Mouse (Mus musculus) forebrain, embryonic 16.5 days (tissue): ENCODE results near the gene Fgfr2. TPM values are rescaled to one million over a fixed set of nuclear protein-coding genes. Genes with fewer than 3 reads are reported as not detected.

Experiments used
- ATAC-seq: fragments of 200-750 bp; cut with Nextera tagmentation; 2 replicates; pipeline ENCODE4 v1.8.0; 2017; ENCODE audit warnings: mild to moderate bottlenecking, moderate library complexity
- H3K27ac ChIP-seq: fragments of 300-500 bp; sonication (generic); 2 replicates; pipeline ENCODE4 v1.5.1; 2014; ENCODE audit warnings: low read length, control low read depth
- H3K27me3 ChIP-seq: fragments of 300-500 bp; sonication (generic); replicated peaks from 2 replicates; pipeline ENCODE4 v1.6.1; 2014; ENCODE audit warnings: low read length; ENCODE audit not compliant: control insufficient read depth, insufficient read depth
- H3K36me3 ChIP-seq: fragments of 300-500 bp; sonication (generic); 2 replicates; pipeline ENCODE4 v1.6.1; 2014; ENCODE audit not compliant: control insufficient read depth, insufficient read depth
- H3K4me1 ChIP-seq: fragments of 300-500 bp; sonication (generic); replicated peaks from 2 replicates; pipeline ENCODE4 v1.6.1; 2014; ENCODE audit warnings: low read length; ENCODE audit not compliant: control insufficient read depth, insufficient read depth
- H3K4me2 ChIP-seq: fragments of 300-500 bp; sonication (generic); 2 replicates; pipeline ENCODE4 v1.6.1; 2014; ENCODE audit warnings: mild to moderate bottlenecking, low read length, control low read depth
- H3K4me3 ChIP-seq: fragments of 300-500 bp; sonication (generic); replicated peaks from 2 replicates; pipeline ENCODE4 v1.5.1; 2014; ENCODE audit warnings: mild to moderate bottlenecking, low read length, control low read depth
- H3K9ac ChIP-seq: fragments of 300-500 bp; sonication (generic); replicated peaks from 2 replicates; pipeline ENCODE4 v1.6.1; 2014; ENCODE audit warnings: low read depth, low read length, control low read depth
- H3K9me3 ChIP-seq: fragments of 300-500 bp; sonication (generic); 2 replicates; pipeline ENCODE4 v1.6.1; 2016; ENCODE audit warnings: low read length; ENCODE audit not compliant: control insufficient read depth
- WGBS: fragments of 180-500 bp; shearing (Covaris S2); extraction: QIAGEN DNeasy Blood & Tissue Kit; methylation state at CpG from one replicate; pipeline ENCODE4 v1.1.7; 2014; 5-methylcytosine and 5-hydroxymethylcytosine counted together
- polyA plus RNA-seq: library from polyadenylated mRNA; unstranded; fragments of >200 nt; fragmentation: Nextera tagmentation; extraction: Ambion mirVana; gene quantifications from 2 replicates; pipeline ENCODE4 v1.2.1, GENCODE M21; 2015

Fgfr2 gene
- polyA plus RNA-seq, 1 experiment from 2014 or later = 39.2 TPM

- 26% methylated on average over 5 of the region's 5 CpGs for WGBS
- no peaks in the 10 kb centered on the region for H3K27me3 ChIP-seq
- no peak for ATAC-seq
- no peaks in the 10 kb centered on the region for H3K9me3 ChIP-seq
- H3K4me2 ChIP-seq = no peak overlapping the region
- no peak overlapping the region for H3K27ac ChIP-seq
- no peak overlapping the region for H3K4me3 ChIP-seq
- no peaks in the 10 kb centered on the region for H3K36me3 ChIP-seq
- H3K9ac ChIP-seq = no peak overlapping the region
- peaks cover 14% of the 10 kb centered on the region for H3K4me1 ChIP-seq
Observed at GRCm38 (mm10) chr7:132475069-132475468, 648.1 kb downstream of the Fgfr2 start.

DNA sequence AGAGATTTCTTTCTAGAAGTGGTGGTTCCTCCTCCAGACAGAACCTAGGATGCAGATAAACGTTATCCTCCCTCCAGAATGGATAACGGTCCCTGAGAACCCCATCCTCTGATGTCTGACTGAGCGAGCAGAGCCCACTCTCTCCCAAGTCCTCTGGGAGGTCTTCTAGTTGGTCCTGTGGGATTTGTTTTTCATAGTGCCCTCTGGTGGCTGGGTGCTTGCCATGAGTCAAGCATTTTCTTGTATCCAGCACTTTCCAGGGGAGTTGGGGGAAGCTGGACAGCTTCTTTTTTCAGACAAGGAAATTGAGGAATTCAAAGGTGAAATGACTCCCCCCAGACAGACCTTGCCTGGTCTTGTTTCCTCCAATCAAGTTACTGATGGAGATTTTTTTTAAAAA, 651.8 kb downstream of the Fgfr2 start:
- ATAC-seq = no peak
- Histone ChIP-seq H3K27ac (no peak overlapping the region), H3K9me3 (no peaks in the 10 kb centered on the region), H3K4me2 (no peak overlapping the region), H3K4me1 (no peaks in the 10 kb centered on the region), H3K36me3 (no peaks in the 10 kb centered on the region), H3K4me3 (no peak overlapping the region), H3K9ac (no peak overlapping the region), H3K27me3 (no peaks in the 10 kb centered on the region)
- 60% methylated on average over 3 of the region's 3 CpGs for WGBS

DNA sequence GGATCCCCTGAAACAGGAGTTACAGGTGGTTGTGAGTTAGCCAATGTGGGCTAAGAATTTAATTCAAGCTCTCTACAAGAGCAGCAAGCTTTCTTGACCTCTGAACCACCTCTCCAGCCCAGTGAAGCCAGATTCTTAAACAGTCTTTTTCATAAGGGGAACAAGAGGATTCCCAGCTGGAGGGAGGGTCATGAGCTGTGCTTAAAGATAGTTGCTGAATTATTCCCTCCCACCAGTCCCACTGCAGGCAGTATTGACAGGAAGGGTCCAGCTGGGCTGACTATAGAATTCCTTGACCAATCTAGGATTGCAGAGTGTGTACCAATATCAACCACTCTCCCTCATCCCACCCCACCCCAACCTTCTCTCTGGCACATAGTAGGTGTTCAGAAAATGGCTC, 654.8 kb downstream of the Fgfr2 start:
- H3K4me3 ChIP-seq = no peak overlapping the region
- H3K27me3 ChIP-seq = no peaks in the 10 kb centered on the region
- no peak overlapping the region for H3K4me2 ChIP-seq
- H3K9me3 ChIP-seq = no peaks in the 10 kb centered on the region
- no peaks in the 10 kb centered on the region for H3K4me1 ChIP-seq
- no peak overlapping the region for H3K9ac ChIP-seq
- no peaks in the 10 kb centered on the region for H3K36me3 ChIP-seq
- ATAC-seq = no peak
- no peak overlapping the region for H3K27ac ChIP-seq

GRCm38 (mm10) chr7:132465897-132466296, 657.3 kb downstream of the Fgfr2 start:
- Histone ChIP-seq H3K27me3 (no peaks in the 10 kb centered on the region), H3K4me2 (no peak overlapping the region), H3K4me3 (no peak overlapping the region), H3K9me3 (no peaks in the 10 kb centered on the region), H3K9ac (no peak overlapping the region), H3K4me1 (no peaks in the 10 kb centered on the region), H3K27ac (no peak overlapping the region), H3K36me3 (no peaks in the 10 kb centered on the region)
- no peak for ATAC-seq
- WGBS = 77% methylated on average over 5 of the region's 5 CpGs

DNA sequence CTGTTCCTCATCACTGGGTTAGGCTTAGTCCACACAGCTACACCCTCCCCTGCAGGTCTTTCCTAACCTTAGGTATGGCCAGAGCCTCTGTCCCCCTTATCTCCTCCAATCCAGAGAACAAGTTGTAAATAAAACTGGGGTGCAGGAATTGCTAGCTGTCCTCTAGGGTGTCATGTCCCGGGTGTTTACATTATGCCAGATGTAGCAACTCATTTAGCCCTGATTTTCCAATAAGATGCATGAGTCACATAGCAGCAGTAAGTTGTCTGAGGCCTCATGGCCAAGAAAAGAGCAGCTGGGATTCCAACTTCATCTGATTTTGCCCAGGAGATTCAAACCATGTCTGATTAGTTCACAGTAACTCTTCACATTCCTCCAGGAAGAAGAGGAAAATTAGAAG, 658.3 kb downstream of the Fgfr2 start:
- Histone ChIP-seq H3K9me3 (no peaks in the 10 kb centered on the region), H3K9ac (no peak overlapping the region), H3K27me3 (no peaks in the 10 kb centered on the region), H3K4me2 (no peak overlapping the region), H3K27ac (no peak overlapping the region), H3K4me3 (no peak overlapping the region), H3K4me1 (no peaks in the 10 kb centered on the region), H3K36me3 (no peaks in the 10 kb centered on the region)
- 82% methylated on average over 1 of the region's 1 CpGs for WGBS
- no peak for ATAC-seq

DNA sequence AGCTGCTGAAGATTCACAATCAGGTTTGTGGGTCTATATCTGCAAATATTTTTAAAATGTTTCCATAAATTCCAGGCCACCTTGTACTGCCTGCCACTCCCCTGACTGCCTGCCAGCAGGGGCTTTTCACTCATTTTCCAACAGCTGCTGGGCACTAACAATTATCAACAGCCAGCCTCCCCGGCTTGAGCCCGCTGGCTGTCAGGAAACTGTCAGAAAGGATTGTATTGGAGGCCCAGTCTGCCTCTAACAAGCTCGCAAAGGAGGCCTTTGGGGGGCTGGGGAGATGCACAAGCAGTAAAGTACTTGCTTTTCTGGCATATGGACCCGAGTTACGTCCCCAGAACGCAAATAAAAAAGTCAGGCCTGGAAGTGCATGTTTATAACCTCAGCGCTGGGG, 664.7 kb downstream of the Fgfr2 start:
- H3K4me1 ChIP-seq = peaks cover 17% of the 10 kb centered on the region
- WGBS = 16% methylated on average over 7 of the region's 7 CpGs
- 0 out of 2 replicates have a peak, but pooled peaks have one; percentile 40 for ATAC-seq
- H3K4me3 ChIP-seq = no peak overlapping the region
- H3K4me2 ChIP-seq = no peak overlapping the region
- H3K9me3 ChIP-seq = no peaks in the 10 kb centered on the region
- H3K36me3 ChIP-seq = no peaks in the 10 kb centered on the region
- H3K27me3 ChIP-seq = no peaks in the 10 kb centered on the region
- H3K9ac ChIP-seq = no peak overlapping the region
- peak overlapping the region; percentile 34 for H3K27ac ChIP-seq

GRCm38 (mm10) chr7:132455071-132455720, 668.0 kb downstream of the Fgfr2 start:
- WGBS = 23% methylated on average over 11 of the region's 11 CpGs
- Histone ChIP-seq H3K9me3 (no peaks in the 10 kb centered on the region), H3K4me1 (peaks cover 17% of the 10 kb centered on the region), H3K4me3 (no peak overlapping the region), H3K27ac (no peak overlapping the region), H3K9ac (no peak overlapping the region), H3K36me3 (no peaks in the 10 kb centered on the region), H3K27me3 (no peaks in the 10 kb centered on the region), H3K4me2 (no peak overlapping the region)
- ATAC-seq = no peak

- no peak overlapping the region for H3K4me3 ChIP-seq
- WGBS = 61% methylated on average over 6 of the region's 6 CpGs
- no peak overlapping the region for H3K27ac ChIP-seq
- peaks cover under 1% of the 10 kb centered on the region; the same call in 1 of the 2 replicates for H3K4me1 ChIP-seq
- no peaks in the 10 kb centered on the region for H3K9me3 ChIP-seq
- no peak for ATAC-seq
- no peak overlapping the region for H3K4me2 ChIP-seq
- H3K36me3 ChIP-seq = no peaks in the 10 kb centered on the region
- no peaks in the 10 kb centered on the region for H3K27me3 ChIP-seq
- no peak overlapping the region for H3K9ac ChIP-seq
Observed at GRCm38 (mm10) chr7:132449891-132450735, 673.0 kb downstream of the Fgfr2 start.

DNA sequence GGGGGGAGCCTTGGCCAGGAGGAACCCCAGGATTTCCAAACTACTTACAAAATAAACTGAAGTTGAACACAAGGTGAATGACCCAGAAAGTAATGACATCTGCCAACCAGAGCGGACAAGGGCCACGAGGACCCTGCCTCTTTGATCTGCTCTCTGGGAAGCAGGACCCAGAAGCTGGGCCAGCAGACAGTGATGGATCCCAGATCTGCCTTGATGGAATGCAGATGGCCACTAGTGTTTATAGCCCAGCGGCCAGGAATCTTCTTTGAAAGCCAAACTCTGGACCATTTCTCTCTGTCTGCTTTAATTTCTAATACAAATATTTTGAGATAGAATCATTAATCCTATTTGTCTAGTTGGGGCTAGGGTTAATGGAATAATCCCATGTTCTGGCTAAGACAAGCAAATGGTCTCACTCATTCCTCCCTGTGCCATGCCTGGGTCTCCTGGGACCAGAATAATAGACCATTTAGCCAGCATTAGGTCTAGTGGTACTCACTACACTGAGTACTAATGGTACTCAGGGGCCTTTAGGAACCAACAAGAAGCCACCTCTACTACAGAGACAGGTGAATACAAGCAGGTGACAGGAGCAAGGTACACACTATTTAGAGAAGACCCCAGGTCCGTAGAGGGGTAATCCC, 674.5 kb downstream of the Fgfr2 start:
- Histone ChIP-seq H3K4me2 (no peak overlapping the region), H3K4me3 (no peak overlapping the region), H3K27ac (no peak overlapping the region), H3K27me3 (no peaks in the 10 kb centered on the region), H3K4me1 (no peaks in the 10 kb centered on the region), H3K36me3 (no peaks in the 10 kb centered on the region), H3K9me3 (no peaks in the 10 kb centered on the region), H3K9ac (no peak overlapping the region)
- no peak for ATAC-seq
- 86% methylated on average over 4 of the region's 4 CpGs for WGBS
